Mouse (Mus musculus) forebrain, embryonic 14.5 days (tissue): ENCODE measurements at regions not wholly inside any gene's neighbourhood (a gene's known extent, or its start where the extent isn't known, plus 50 kb on each side); places are given as distances from the start of the nearest gene placed in this dataset.
"Not testable (repeated sequence)": the region's sequence is repeated elsewhere in the genome, so short reads cannot be mapped to it uniquely, and the experiment has no call there.

ENCODE experiments used
- ATAC-seq: fragments of 200-750 bp; cut with Nextera tagmentation; 2 replicates; pipeline ENCODE4 v1.8.0; 2017; ENCODE audit warnings: mild to moderate bottlenecking, moderate library complexity
- DNase-seq: peaks from one replicate; pipeline ENCODE4 v3.0.0-alpha.2; 2015; ENCODE audit warnings: low spot score
- H3K27ac ChIP-seq: fragments of 300-500 bp; sonication (generic); 2 replicates; pipeline ENCODE4 v1.5.1; 2014; ENCODE audit warnings: low read depth, mild to moderate bottlenecking, control low read depth, low read length, moderate library complexity
- H3K27me3 ChIP-seq: fragments of 300-500 bp; sonication (generic); replicated peaks from 2 replicates; pipeline ENCODE4 v1.6.1; 2014; ENCODE audit warnings: low read length, control low read depth, mixed read lengths; ENCODE audit not compliant: control insufficient read depth, insufficient read depth
- H3K36me3 ChIP-seq: fragments of 300-500 bp; sonication (generic); 2 replicates; pipeline ENCODE4 v1.6.1; 2014; ENCODE audit warnings: low read length, control low read depth; ENCODE audit not compliant: control insufficient read depth, insufficient read depth
- H3K4me1 ChIP-seq: fragments of 300-500 bp; sonication (generic); 2 replicates; pipeline ENCODE4 v1.6.1; 2014; ENCODE audit warnings: antibody characterized with exemption, low read length, control low read depth; ENCODE audit not compliant: control insufficient read depth, insufficient read depth
- H3K4me2 ChIP-seq: fragments of 300-500 bp; sonication (generic); 2 replicates; pipeline ENCODE4 v1.6.1; 2014; ENCODE audit warnings: mild to moderate bottlenecking, control low read depth, low read length
- H3K4me3 ChIP-seq: fragments of 300-500 bp; sonication (generic); 2 replicates; pipeline ENCODE4 v1.5.1; 2014; ENCODE audit warnings: low read depth, low read length, control low read depth
- H3K9ac ChIP-seq: fragments of 300-500 bp; sonication (generic); 2 replicates; pipeline ENCODE4 v1.6.1; 2014; ENCODE audit warnings: mild to moderate bottlenecking, low read length, control low read depth, moderate library complexity
- H3K9me3 ChIP-seq: fragments of 300-500 bp; sonication (generic); replicated peaks from 2 replicates; pipeline ENCODE4 v1.6.1; 2016; ENCODE audit warnings: low read length, control low read depth, mixed read lengths; ENCODE audit not compliant: control insufficient read depth
- WGBS: fragments of 180-500 bp; shearing (Covaris S2); extraction: QIAGEN DNeasy Blood & Tissue Kit; methylation state at CpG from one replicate; pipeline ENCODE4 v1.1.7; 2014; 5-methylcytosine and 5-hydroxymethylcytosine counted together

DNA sequence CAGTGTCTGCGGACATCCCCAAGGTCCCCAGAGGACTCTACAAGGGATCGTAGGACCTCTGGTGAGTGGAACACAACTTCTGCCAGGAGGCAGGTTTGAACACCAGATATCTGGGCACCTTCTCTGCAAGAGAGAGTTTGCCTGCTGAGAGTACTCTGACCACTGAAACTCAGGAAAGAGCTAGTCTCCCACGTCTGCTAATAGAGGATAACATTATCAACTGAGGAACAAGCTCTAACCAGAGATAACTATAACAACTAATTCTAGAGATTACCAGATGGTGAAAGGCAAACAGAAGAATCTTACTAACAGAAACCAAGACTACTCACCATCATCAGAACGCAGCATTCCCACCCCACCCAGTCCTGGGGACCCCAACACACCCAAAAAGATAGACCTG, 415.1 kb downstream of the Sis start:
- H3K9me3 ChIP-seq, H3K36me3 ChIP-seq, ATAC-seq, H3K9ac ChIP-seq, H3K4me3 ChIP-seq, DNase-seq, H3K27me3 ChIP-seq, H3K27ac ChIP-seq, H3K4me2 ChIP-seq, H3K4me1 ChIP-seq: not testable (repeated sequence)
- WGBS: 94% methylated on average over 4 of the region's 4 CpGs

DNA sequence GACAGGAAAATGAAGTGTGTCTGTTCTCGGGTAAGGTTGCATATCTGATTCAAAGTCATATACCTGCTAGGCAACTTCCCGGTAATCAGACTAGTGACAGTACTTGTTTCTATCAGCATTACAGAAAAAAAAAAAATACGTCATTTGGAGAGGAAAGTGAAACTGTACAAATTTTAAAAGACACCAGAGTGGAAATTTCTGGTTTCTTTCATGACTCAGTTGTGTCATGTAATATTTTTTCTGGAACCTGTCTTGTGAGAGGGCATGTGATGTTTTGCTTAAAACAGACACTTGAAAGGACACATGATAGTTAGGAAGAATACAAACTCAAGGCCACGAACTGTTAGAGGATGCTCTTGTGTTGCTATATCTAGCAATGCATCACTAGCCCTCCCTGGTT, 433.7 kb downstream of the Sis start:
- H3K4me2 ChIP-seq: no peak overlapping the region
- H3K4me1 ChIP-seq: no peaks in the 10 kb centered on the region
- no peak overlapping the region for H3K9ac ChIP-seq
- no peak overlapping the region for H3K4me3 ChIP-seq
- no peak overlapping the region for H3K27ac ChIP-seq
- ATAC-seq: no peak
- no peaks in the 10 kb centered on the region for H3K36me3 ChIP-seq
- no peak for DNase-seq
- 85% methylated on average over 4 of the region's 4 CpGs for WGBS
- H3K9me3 ChIP-seq: no peaks in the 10 kb centered on the region
- no peaks in the 10 kb centered on the region for H3K27me3 ChIP-seq

DNA sequence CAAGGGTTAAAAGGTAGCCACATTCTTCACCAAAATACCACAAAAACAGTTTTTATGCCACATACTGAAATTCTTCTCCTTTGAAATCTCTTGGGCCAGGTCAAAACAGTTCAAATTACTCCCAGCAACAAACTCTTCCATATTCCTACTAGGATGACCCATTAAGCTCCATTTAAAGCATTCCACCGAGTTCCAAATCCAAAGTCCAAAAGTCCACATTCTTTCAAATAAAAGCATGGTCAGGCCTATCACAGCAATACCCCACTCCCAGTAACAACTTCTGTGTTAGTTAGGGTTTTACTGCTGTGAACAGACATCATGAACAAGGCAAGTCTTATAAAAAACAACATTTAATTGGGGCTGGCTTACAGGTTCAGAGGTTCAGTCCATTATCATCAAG, 441.9 kb downstream of the Sis start:
- H3K4me2 ChIP-seq, H3K27ac ChIP-seq, DNase-seq, H3K9me3 ChIP-seq, H3K9ac ChIP-seq, H3K4me1 ChIP-seq, ATAC-seq, H3K4me3 ChIP-seq, H3K27me3 ChIP-seq, H3K36me3 ChIP-seq: not testable (repeated sequence)
- 91% methylated on average over 1 of the region's 1 CpGs for WGBS

DNA sequence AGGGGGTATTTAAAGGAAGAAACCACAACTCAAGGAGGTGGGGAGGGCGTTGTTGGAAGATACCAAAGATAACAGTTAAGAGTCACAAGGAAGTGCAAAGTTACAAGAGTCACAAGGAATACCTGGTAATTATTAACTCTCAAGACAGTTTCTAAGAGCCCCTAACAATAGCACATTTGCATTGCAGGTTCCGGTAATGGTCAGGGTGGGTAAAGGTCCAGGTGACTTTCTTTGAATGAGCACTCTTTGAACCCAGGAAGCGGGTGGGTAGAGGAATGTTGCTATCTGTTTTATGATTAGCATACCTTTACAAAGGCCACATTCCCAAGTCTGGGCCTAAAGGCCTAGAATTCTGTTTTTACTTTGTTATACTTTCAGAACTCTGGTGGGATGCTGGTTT, 449.8 kb downstream of the Sis start:
- DNase-seq, H3K36me3 ChIP-seq, H3K4me3 ChIP-seq, H3K9ac ChIP-seq, ATAC-seq, H3K27ac ChIP-seq, H3K27me3 ChIP-seq, H3K4me2 ChIP-seq, H3K9me3 ChIP-seq, H3K4me1 ChIP-seq: not testable (repeated sequence)
- WGBS: 100% methylated on average over 3 of the region's 3 CpGs

DNA sequence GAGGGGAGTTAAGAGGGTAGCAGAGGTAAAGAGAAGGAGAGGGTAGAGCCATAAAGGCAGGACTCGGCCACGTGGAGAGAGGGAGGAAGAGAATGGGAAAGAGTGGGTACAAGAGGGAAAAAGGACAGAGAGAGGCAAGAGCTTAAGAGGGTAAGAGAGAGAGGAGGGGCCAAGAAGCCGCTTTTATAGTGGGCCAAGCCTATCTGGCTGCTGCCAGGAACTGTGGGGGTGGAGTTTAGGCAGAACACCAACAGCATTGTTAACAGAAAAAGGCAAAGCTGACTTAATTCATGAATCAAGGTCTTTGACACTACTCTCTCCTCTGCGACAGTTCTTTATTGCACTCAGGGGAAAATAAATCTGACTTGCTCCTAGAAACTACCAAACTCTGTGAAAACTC, 463.4 kb downstream of the Sis start:
- Histone ChIP-seq H3K27ac (no peak overlapping the region), H3K9ac (no peak overlapping the region), H3K27me3 (no peaks in the 10 kb centered on the region), H3K9me3 (no peaks in the 10 kb centered on the region), H3K4me2 (no peak overlapping the region), H3K36me3 (no peaks in the 10 kb centered on the region), H3K4me1 (no peaks in the 10 kb centered on the region), H3K4me3 (no peak overlapping the region)
- peak; percentile 14 for DNase-seq
- 0 out of 2 replicates have a peak, but pooled peaks have one; percentile 26 for ATAC-seq
- 49% methylated on average over 4 of the region's 4 CpGs for WGBS

DNA sequence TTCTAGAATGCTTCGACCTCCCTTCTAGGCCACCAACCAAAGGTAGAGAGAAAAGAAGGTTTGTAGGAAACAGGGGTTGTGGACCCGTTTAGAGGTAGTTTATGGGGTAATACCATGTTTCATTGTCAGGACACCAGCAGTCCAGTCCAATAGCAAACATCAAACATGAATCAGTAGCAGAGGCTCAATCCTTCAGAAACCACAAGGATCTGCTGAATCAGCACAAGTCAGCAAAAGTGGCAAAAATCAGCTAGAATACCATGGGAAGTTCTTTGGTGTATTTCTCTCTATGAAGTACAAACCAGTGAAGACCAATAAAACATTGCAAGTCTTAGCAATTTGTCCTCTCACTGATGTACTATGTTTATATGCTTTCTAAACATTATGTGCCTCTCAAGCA, 465.9 kb downstream of the Sis start:
- Histone ChIP-seq H3K4me2 (no peak overlapping the region), H3K4me1 (no peaks in the 10 kb centered on the region), H3K27ac (no peak overlapping the region), H3K27me3 (no peaks in the 10 kb centered on the region), H3K9ac (no peak overlapping the region), H3K9me3 (no peaks in the 10 kb centered on the region), H3K4me3 (no peak overlapping the region), H3K36me3 (no peaks in the 10 kb centered on the region)
- ATAC-seq (no peak), DNase-seq (no peak)
- 88% methylated on average over 2 of the region's 2 CpGs for WGBS

DNA sequence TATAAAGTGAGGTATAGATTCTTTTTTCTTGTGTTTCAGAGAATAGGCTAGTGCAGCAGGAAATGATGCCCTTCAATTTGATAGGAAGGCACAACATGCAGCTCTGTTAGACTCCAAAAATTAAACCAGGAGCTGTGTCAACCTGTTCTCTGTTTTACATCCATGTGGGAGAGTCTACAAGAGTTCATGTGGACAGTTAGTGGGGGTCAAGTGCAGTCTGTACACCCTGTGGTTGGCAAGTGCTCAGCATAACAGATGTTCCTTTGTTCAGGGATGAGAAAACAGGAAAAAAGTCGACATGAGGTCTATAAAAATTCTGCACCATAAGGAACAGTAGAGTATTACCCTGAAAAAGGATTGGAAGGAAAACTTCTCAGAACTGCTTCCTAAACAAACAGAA, 512.3 kb downstream of the Sis start:
- Histone ChIP-seq H3K4me1 (no peaks in the 10 kb centered on the region), H3K9ac (no peak overlapping the region), H3K4me3 (no peak overlapping the region), H3K4me2 (no peak overlapping the region), H3K9me3 (no peaks in the 10 kb centered on the region), H3K36me3 (no peaks in the 10 kb centered on the region), H3K27ac (no peak overlapping the region), H3K27me3 (no peaks in the 10 kb centered on the region)
- ATAC-seq (no peak), DNase-seq (peak; percentile 4)
- WGBS: 31% methylated on average over 1 of the region's 1 CpGs
